Mouse (Mus musculus): ENCODE results near the gene Gm9495.
"Not testable (repeated sequence)": the region's sequence is repeated elsewhere in the genome, so short reads cannot be mapped to it uniquely, and the experiment has no call there.

DNA sequence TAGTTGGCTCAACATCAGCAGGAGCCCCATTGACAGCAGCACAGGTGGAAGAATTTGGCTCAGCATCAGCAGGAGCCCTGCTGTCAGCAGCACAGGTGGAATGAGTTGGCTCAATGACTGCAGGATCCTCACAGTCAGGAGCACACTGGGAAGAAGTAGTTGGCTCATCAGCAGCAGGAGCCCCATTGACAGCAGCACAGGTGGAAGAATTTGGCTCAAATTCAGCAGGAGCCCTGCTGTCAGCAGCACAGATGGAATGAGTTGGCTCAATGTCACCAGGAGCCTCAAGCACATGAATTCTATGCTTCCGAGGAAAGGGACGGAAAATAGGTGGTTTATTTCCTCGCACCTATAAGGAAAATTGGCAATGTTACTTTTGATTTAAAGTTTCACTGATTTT is 21.6 kb upstream of the Gm9495 start:
- TF ChIP-seq CTCF (IDR thresholded peaks at IDR 0.05); EP300 (IDR thresholded peaks at IDR 0.05; ENCODE audit: insufficient read depth, low read depth, low read length); POLR2A (IDR thresholded peaks at IDR 0.05; ENCODE audit: insufficient read depth, low read depth, low read length): not testable (repeated sequence)

Data from heart, adult 2 months (tissue).